Mouse (Mus musculus): ENCODE results near the gene Myrf.

DNA sequence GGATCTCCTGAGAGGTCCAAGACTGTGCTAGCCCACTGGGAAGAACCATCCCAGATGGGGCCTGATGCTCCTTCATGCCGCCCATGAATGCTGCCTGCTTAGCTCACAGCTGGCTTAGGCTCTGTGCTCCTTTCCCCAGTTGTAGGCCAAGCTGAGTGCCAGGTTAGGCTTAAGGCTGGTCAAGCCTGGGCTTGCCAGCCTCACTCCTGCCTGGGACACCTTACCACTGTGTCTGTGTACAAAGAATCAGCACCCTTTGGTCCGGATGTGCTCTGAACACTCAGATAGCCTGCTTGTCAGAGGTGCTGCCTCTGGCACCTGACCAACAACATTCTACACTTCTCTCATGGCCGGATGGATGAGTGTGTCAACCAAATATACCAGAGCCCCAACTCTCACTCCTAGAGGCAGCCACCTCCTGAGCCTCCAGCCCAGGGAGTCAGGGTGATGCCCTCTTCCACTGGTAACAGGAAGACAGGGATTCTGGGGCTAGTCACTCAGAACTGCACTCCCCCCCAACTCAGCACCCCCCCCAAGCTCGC is 49.1 kb upstream of the Myrf start:
- TF ChIP-seq POLR2A (IDR thresholded peaks at IDR 0.05; ENCODE audit: low read depth, low read length) (no peak), CTCF (IDR thresholded peaks at IDR 0.05; ENCODE audit: extremely low read depth, insufficient read depth, insufficient read length, insufficient replicate concordance) (no peak)
